Mouse (Mus musculus): ENCODE results near the gene Trem1.

DNA sequence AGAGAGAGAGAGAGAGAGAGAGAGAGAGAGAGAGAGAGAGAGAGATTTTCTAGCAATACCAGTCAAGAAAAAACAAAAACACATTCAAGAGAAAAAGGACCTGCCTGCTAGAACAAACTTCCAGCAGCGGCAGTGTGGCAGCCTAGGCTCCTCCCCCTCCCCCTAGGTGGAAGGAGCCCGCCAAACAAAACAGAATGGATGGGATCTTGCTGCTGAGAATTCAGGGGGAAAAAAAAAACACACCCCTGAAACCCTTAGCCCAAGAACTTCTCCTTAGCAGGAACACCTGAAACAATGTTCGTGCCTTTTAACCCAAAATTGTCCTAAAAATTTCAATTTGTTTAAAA, 49.1 kb downstream of the Trem1 start:
- no peak for TF ChIP-seq CTCF (conservative IDR thresholded peaks at IDR 0.05; ENCODE audit: low read length)
- no peak for TF ChIP-seq NANOG (IDR thresholded peaks at IDR 0.05; ENCODE audit: borderline replicate concordance, low read length)
- TF ChIP-seq POU5F1 (IDR thresholded peaks at IDR 0.05; ENCODE audit: borderline replicate concordance, low read length): no peak
